Mouse (Mus musculus): ENCODE data around the gene Gapdhs.

DNA sequence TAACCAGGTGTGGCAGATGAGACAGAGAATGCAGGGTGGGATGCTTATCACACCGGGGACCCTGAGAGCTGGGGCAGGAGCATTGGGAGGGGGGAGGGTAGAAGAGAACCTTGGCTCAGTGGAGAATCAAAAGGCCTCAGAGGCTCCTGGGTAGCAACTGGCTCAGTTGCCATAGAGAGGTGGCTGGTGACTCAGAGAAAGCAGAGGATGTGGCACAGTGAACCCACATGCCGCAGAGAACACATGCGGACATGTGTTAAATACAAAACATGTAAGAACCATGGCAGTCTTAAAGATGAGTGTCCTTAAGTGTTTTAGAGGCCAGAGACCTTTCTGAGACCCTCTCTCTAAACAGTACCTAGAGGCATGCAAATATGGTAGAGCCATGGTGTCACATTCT, 7.3 kb downstream of the Gapdhs start:
- TF ChIP-seq MAFK (IDR thresholded peaks at IDR 0.05; ENCODE audit: insufficient read depth, low read depth, low read length) (no peak), HCFC1 (IDR thresholded peaks at IDR 0.05; ENCODE audit: borderline replicate concordance, insufficient read depth, low read length) (no peak), ZC3H11A (IDR thresholded peaks at IDR 0.05; ENCODE audit: borderline replicate concordance, low read depth, low read length) (no peak)
